Mouse (Mus musculus) bone marrow, adult 2 months (tissue): Measurements from ENCODE around the gene Pde4c.

Experiments used
- CTCF ChIP-seq: fragments of 200-500 bp; IDR thresholded peaks from 2 replicates; pipeline ENCODE4 v1.5.1; 2011; ENCODE audit warnings: low read length, control low read depth; ENCODE audit not compliant: control insufficient read depth, insufficient read depth
- POLR2A ChIP-seq: fragments of 200-500 bp; IDR thresholded peaks from 2 replicates; pipeline ENCODE4 v1.6.1; 2011; ENCODE audit warnings: low read depth, mild to moderate bottlenecking, control low read depth, low read length, borderline replicate concordance; ENCODE audit not compliant: control insufficient read depth

- no peak for TF ChIP-seq CTCF
- no peak for TF ChIP-seq POLR2A
These were observed 21.3 kb downstream of the Pde4c start for GRCm38 (mm10) chr8:70744806-70745205.
